Mouse (Mus musculus) myocyte (in vitro differentiated cells): ENCODE results near the gene Lamp2. TPM values are rescaled to one million over a fixed set of nuclear protein-coding genes. Genes with fewer than 3 reads are reported as not detected.

ENCODE experiments used
- H3K27me3 ChIP-seq: one replicate; pipeline ENCODE4 v1.6.1; 2011; ENCODE audit not compliant: control insufficient read depth, insufficient read depth, insufficient read length
- H3K36me3 ChIP-seq: one replicate; pipeline ENCODE4 v1.6.1; 2011; ENCODE audit not compliant: control insufficient read depth, insufficient read depth
- H3K4me2 ChIP-seq: one replicate; pipeline ENCODE4 v1.6.1; 2011; ENCODE audit warnings: low read depth, control low read depth
- H3K4me3 ChIP-seq: one replicate; pipeline ENCODE4 v1.5.1; 2011; ENCODE audit warnings: mild to moderate bottlenecking, control low read depth, moderate library complexity
- H3K79me2 ChIP-seq: one replicate; pipeline ENCODE4 v1.6.1; 2011; ENCODE audit not compliant: control insufficient read depth, insufficient read depth
- H3ac ChIP-seq: one replicate; pipeline ENCODE4 v1.6.1; 2011; ENCODE audit not compliant: control insufficient read depth, insufficient read length
- CEBPB ChIP-seq: IDR thresholded peaks from 2 replicates; pipeline ENCODE4 v1.6.1; 2011; ENCODE audit warnings: mild to moderate bottlenecking, moderate library complexity; ENCODE audit not compliant: poor library complexity, insufficient read depth, severe bottlenecking
- E2F4 ChIP-seq: IDR thresholded peaks from one replicate; pipeline ENCODE4 v1.6.1; 2011; ENCODE audit warnings: mild to moderate bottlenecking, control low read depth, moderate library complexity; ENCODE audit not compliant: insufficient read depth
- MAX ChIP-seq: IDR thresholded peaks from one replicate; pipeline ENCODE4 v1.6.1; 2011; ENCODE audit warnings: low read depth, mild to moderate bottlenecking, control low read depth
- MYOD1 ChIP-seq, 3 experiments: IDR thresholded peaks; one replicate each; pipeline ENCODE4 v1.6.1; 2011; ENCODE audit warnings: control low read depth in 2 of 3, low read depth in 2 of 3, mild to moderate bottlenecking in 2 of 3, moderate library complexity in 1 of 3; ENCODE audit not compliant: insufficient read length in 2 of 3, control insufficient read depth in 1 of 3
- MYOG ChIP-seq, 3 experiments: IDR thresholded peaks; one replicate each; pipeline ENCODE4 v1.6.1; 2011; ENCODE audit warnings: control low read depth in 2 of 3, low read depth in 2 of 3, mild to moderate bottlenecking in 2 of 3; ENCODE audit not compliant: insufficient read length in 2 of 3, control insufficient read depth in 1 of 3, insufficient read depth in 1 of 3
- POLR2A ChIP-seq: IDR thresholded peaks from one replicate; pipeline ENCODE4 v1.6.1; 2011; ENCODE audit warnings: low read depth, mild to moderate bottlenecking, control low read depth, moderate library complexity; ENCODE audit not compliant: insufficient read length
- POLR2AphosphoS2 ChIP-seq: IDR thresholded peaks from one replicate; pipeline ENCODE4 v1.6.1; 2011; ENCODE audit warnings: low read depth, control low read depth; ENCODE audit not compliant: insufficient read length
- REST ChIP-seq: IDR thresholded peaks from one replicate; pipeline ENCODE4 v1.6.1; 2011; ENCODE audit warnings: mild to moderate bottlenecking, control low read depth, moderate library complexity; ENCODE audit not compliant: insufficient read depth, insufficient read length
- SRF ChIP-seq: IDR thresholded peaks from one replicate; pipeline ENCODE4 v1.6.1; 2011; ENCODE audit warnings: low read depth; ENCODE audit not compliant: control insufficient read depth, insufficient read length
- TCF12 ChIP-seq: IDR thresholded peaks from one replicate; pipeline ENCODE4 v1.6.1; 2011; ENCODE audit warnings: mild to moderate bottlenecking, control low read depth; ENCODE audit not compliant: poor library complexity, insufficient read depth, severe bottlenecking
- TCF3 ChIP-seq: IDR thresholded peaks from one replicate; pipeline ENCODE4 v1.6.1; 2011; ENCODE audit warnings: low read depth, control low read depth; ENCODE audit not compliant: insufficient read length
- USF1 ChIP-seq: IDR thresholded peaks from one replicate; pipeline ENCODE4 v1.6.1; 2011; ENCODE audit warnings: low read depth, mild to moderate bottlenecking, control low read depth, moderate library complexity
- polyA plus RNA-seq: library from polyadenylated mRNA; unstranded; fragments of >200 nt; fragmentation: generic; extraction: Trizol; gene quantifications from one replicate; pipeline ENCODE4 v1.2.1, GENCODE M21; 2012; ENCODE audit warnings: missing spikeins

Lamp2 gene
- polyA plus RNA-seq, 1 experiment, result 74.5 TPM

DNA sequence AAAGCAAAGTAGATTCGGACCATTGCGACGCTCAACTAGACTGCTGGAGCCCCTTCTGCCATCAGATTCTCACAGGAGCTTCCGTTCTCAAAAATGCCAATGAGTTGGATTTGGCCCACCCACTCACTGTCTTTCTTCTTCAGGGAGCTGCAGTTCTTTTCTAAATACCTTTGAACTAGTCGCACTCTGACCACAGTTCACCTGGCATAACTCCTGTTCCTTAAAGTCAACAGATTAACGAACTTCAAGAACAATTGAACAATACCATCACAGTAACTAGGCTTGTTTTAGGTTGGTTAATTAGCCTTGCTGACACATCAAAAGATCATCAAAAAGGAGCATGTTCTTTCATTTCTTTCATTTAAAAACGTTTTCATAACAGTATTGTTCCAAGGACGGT, 2.8 kb upstream of the Lamp2 start:
- no peaks in the 10 kb centered on the region for H3K27me3 ChIP-seq
- peaks cover 18% of the 10 kb centered on the region for H3K79me2 ChIP-seq
- TF ChIP-seq POLR2AphosphoS2, result no peak
- TF ChIP-seq CEBPB, result no peak

DNA sequence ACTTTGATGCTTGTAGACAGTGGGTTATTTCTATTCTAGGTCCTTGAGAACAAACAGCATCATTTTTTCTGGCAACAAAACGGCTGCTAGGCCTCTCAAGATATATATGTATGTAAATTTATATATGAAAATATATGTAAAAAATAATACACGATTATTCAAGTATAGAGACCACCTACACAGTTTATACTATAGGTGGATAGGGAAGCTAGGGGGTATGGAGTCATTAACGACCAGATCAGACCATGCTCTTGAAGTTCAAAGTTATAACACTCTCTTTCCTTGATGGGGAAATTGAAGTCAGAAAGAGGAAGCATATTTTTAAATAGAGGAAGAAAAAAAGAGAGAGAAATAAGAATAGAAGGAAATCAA, 367 bp upstream of the Lamp2 start:
- Histone ChIP-seq H3K27me3 (no peaks in the 10 kb centered on the region), H3ac (peak overlapping the region; percentile 55), H3K4me3 (peak overlapping the region; percentile 72), H3K36me3 (no peaks in the 10 kb centered on the region), H3K4me2 (peak overlapping the region; percentile 30), H3K79me2 (peaks cover 26% of the 10 kb centered on the region)
- TF ChIP-seq POLR2A (no peak), MYOD1 (IDR thresholded peaks at IDR 0.05; ENCODE audit: control insufficient read depth in 1 of 3, insufficient read length in 2 of 3, low read depth in 2 of 3) (no peak), USF1 (no peak), E2F4 (no peak), TCF12 (no peak), MAX (no peak), REST (no peak), TCF3 (no peak), CEBPB (no peak), SRF (no peak), MYOG (IDR thresholded peaks at IDR 0.05; ENCODE audit: control insufficient read depth in 1 of 3, insufficient read depth in 1 of 3, insufficient read length in 2 of 3, low read depth in 2 of 3) (no peak), POLR2AphosphoS2 (no peak)

More for the DNA sequence above, 2.8 kb upstream of the Lamp2 start:
- Histone ChIP-seq H3K36me3 (no peaks in the 10 kb centered on the region), H3K4me2 (no peak overlapping the region), H3ac (no peak overlapping the region), H3K4me3 (no peak overlapping the region)

DNA sequence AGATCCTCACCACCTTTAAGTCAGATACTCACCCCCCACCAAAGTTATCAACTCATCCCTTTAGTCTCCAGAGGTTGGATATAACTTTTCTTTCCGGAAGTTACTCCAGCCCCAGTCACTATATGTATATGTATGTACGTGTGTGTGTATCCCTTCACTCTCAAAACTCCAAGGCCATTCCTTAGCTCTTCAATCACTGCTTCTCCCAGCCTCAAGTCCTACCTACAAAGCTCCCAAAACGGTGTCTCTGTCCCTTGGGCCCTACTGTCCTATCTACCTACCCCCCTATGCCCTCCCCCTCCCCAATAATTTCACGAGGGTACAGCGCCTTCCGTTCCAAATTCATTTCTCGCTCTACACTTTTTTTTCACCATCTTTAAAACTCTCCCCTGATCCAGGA, 780 bp downstream of the Lamp2 start:
- Histone ChIP-seq H3ac (peak overlapping the region; percentile 55), H3K36me3 (peaks cover 2% of the 10 kb centered on the region), H3K4me2 (peak overlapping the region; percentile 77), H3K27me3 (no peaks in the 10 kb centered on the region), H3K4me3 (peak overlapping the region; percentile 72), H3K79me2 (peaks cover 26% of the 10 kb centered on the region)
- no peak for TF ChIP-seq TCF12
- TF ChIP-seq MAX, result no peak
- no peak for TF ChIP-seq POLR2AphosphoS2
- TF ChIP-seq POLR2A, result no peak
- TF ChIP-seq REST, result no peak
- no peak for TF ChIP-seq E2F4
- no peak for TF ChIP-seq TCF3
- TF ChIP-seq SRF, result no peak
- no peak for TF ChIP-seq USF1
- TF ChIP-seq MYOD1 (IDR thresholded peaks at IDR 0.05; ENCODE audit: control insufficient read depth in 1 of 3, insufficient read length in 2 of 3, low read depth in 2 of 3), result no peak
- TF ChIP-seq CEBPB, result no peak
- TF ChIP-seq MYOG (IDR thresholded peaks at IDR 0.05; ENCODE audit: control insufficient read depth in 1 of 3, insufficient read depth in 1 of 3, insufficient read length in 2 of 3, low read depth in 2 of 3), result no peak

DNA sequence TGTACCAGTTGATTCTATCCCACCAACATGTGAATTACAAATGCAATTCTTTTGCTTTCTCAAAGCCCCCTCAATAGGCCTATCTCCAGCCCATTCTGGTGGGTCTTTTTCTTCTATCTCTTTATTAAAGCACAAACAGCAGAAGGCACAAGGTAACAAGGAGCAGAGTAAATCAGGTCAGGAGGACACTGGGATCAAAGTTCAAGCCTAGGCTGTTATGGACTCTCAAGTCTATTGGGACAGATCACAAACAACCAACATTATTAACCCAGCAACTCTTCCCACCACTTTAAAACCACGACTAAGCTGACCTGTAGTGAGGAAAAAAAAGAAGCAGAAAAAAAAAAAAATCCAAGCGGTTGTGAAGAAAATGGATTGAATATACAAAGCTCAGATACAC, 1.4 kb downstream of the Lamp2 start:
- Histone ChIP-seq H3K4me2 (peak overlapping the region; percentile 77), H3K79me2 (peaks cover 31% of the 10 kb centered on the region), H3K4me3 (peak overlapping the region; percentile 72), H3ac (no peak overlapping the region), H3K36me3 (peaks cover 8% of the 10 kb centered on the region), H3K27me3 (no peaks in the 10 kb centered on the region)
- TF ChIP-seq USF1 (no peak), E2F4 (no peak), TCF12 (no peak), TCF3 (no peak), POLR2A (no peak), REST (no peak), MAX (no peak), MYOG (IDR thresholded peaks at IDR 0.05; ENCODE audit: control insufficient read depth in 1 of 3, insufficient read depth in 1 of 3, insufficient read length in 2 of 3, low read depth in 2 of 3) (no peak), SRF (no peak), MYOD1 (IDR thresholded peaks at IDR 0.05; ENCODE audit: control insufficient read depth in 1 of 3, insufficient read length in 2 of 3, low read depth in 2 of 3) (no peak), POLR2AphosphoS2 (no peak), CEBPB (no peak)

DNA sequence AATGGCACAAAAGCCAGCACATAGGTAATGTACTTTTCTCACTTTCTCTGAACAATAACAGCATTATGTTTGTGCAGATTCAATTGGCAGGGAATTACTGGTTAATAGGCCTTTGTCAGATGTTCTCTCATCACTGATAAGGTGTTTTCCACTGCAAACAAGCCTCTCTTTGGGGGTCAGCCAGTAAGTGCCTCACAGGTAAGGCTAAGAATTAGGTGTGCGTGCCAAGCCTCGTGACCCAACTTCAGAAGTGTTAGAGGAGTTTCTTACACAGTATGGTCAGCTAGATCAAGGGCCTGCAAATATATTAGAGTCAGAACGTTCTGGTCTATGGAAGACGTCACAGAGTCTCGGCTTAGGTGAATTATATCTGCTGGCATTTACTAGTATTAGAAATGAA, 2.3 kb downstream of the Lamp2 start:
- TF ChIP-seq MYOG (IDR thresholded peaks at IDR 0.05; ENCODE audit: control insufficient read depth in 1 of 3, insufficient read depth in 1 of 3, insufficient read length in 2 of 3, low read depth in 2 of 3) (no peak), TCF3 (no peak), MYOD1 (IDR thresholded peaks at IDR 0.05; ENCODE audit: control insufficient read depth in 1 of 3, insufficient read length in 2 of 3, low read depth in 2 of 3) (no peak), REST (no peak), POLR2A (no peak), TCF12 (no peak), SRF (no peak)
- Histone ChIP-seq H3K4me3 (no peak overlapping the region), H3K4me2 (no peak overlapping the region), H3K79me2 (peaks cover 33% of the 10 kb centered on the region), H3K36me3 (peaks cover 9% of the 10 kb centered on the region), H3ac (no peak overlapping the region), H3K27me3 (no peaks in the 10 kb centered on the region)
